Comparison of ENCODE assay signal across 8 mouse cellular contexts in the genomic region with DNA sequence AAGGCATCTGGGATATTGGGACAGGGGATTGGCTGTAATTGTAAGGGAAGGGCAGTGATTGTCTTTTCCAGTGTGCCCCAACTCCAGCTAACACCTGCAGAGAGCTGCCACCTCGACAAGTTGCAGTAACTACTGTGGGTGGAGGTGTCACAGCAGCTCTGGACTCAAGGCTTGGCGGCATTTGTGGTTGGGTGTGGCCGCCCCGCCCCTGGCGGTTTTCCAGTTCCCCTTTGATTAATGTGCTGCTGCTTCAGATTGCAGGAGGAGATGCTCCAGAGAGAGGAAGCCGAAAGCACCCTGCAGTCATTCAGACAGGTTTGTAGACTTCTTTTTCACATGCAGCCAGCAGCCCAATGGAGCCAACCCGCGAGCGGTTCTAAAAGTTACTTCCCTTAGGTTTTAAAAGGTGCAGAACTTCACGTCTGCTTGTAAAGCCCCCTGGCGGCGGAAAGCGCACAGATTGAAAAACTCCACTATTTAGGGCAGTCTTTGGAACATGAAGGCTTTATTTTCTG. TPM values are rescaled to one million over a fixed set of nuclear protein-coding genes. Genes with fewer than 3 reads are reported as not detected.
A peak's percentile ranks its signal among the peaks of the same experiment; 100 is the strongest.
DNase-seq lines count a peak whose midpoint lies in the region; ATAC-seq and TF ChIP-seq lines count a peak whose summit lies in the region.

No protein-coding gene starts in this region.

- DNase-seq in c-Kit-positive CD71-positive TER-119-positive erythroid progenitor cells, embryonic 14.5 days (ENCODE audit: low spot score), result peak; percentile 42
- DNase-seq in forebrain, postnatal 0 days, result peak; percentile 84
- peak; percentile 85 for DNase-seq in heart, postnatal 4 days
- peak; percentile 19 to 82 for DNase-seq in layer of hippocampus, adult 18-20 months (ENCODE audit: low spot score in 2 of 2)
- peak; percentile 80 to 83 for DNase-seq in lung, adult 18-20 months
- DNase-seq in testis, postnatal 10 days (ENCODE audit: low spot score), result peak; percentile 90

- peak; percentile 54 for TF ChIP-seq CTCF in E14TG2a.4 (conservative IDR thresholded peaks at IDR 0.05; ENCODE audit: low read length)
- peak; percentile 78 for TF ChIP-seq CTCF in forebrain, postnatal 0 days (IDR thresholded peaks at IDR 0.05; ENCODE audit: low read depth)

- peak overlapping the region; percentile 96 for H3K4me2 ChIP-seq in forebrain, postnatal 0 days (ENCODE audit: low read depth)
- H3K4me2 ChIP-seq in neural tube, embryonic 13.5 days, result peak overlapping the region; percentile 78

- H3K4me1 ChIP-seq in E14TG2a.4 (replicated peaks; ENCODE audit: low read depth, low read length), result peaks cover 57% of the 10 kb centered on the region
- peaks cover 4% of the 10 kb centered on the region; the same call in 1 of the 2 replicates for H3K4me1 ChIP-seq in forebrain, postnatal 0 days (ENCODE audit: insufficient read depth)
- H3K4me1 ChIP-seq in neural tube, embryonic 13.5 days (replicated peaks), result peaks cover 51% of the 10 kb centered on the region

- H3K36me3 ChIP-seq in E14TG2a.4 (ENCODE audit: insufficient read depth, low read length), result peaks cover 38% of the 10 kb centered on the region
- peaks cover 5% of the 10 kb centered on the region; the same call in 1 of the 2 replicates for H3K36me3 ChIP-seq in forebrain, postnatal 0 days (ENCODE audit: insufficient read depth)
- peaks cover 24% of the 10 kb centered on the region for H3K36me3 ChIP-seq in neural tube, embryonic 13.5 days

- H3K9me3 ChIP-seq in E14TG2a.4 (ENCODE audit: low read length), result no peaks in the 10 kb centered on the region
- H3K9me3 ChIP-seq in forebrain, postnatal 0 days (ENCODE audit: low read length), result no peaks in the 10 kb centered on the region
- no peaks in the 10 kb centered on the region for H3K9me3 ChIP-seq in neural tube, embryonic 13.5 days

- ATAC-seq in forebrain, postnatal 0 days, result no peak
- no peak for ATAC-seq in neural tube, embryonic 13.5 days (ENCODE audit: low read depth)

- no peak overlapping the region for H3K27ac ChIP-seq in forebrain, postnatal 0 days (ENCODE audit: low read depth, low read length)
- H3K27ac ChIP-seq in neural tube, embryonic 13.5 days (replicated peaks), result peak overlapping the region; percentile 96

- H3K4me3 ChIP-seq in E14TG2a.4 (replicated peaks; ENCODE audit: low read length), result peak overlapping the region; percentile 85
- H3K4me3 ChIP-seq in forebrain, postnatal 0 days (ENCODE audit: low read depth, low read length), result peak overlapping the region; percentile 63
- peak overlapping the region; percentile 80 for H3K4me3 ChIP-seq in neural tube, embryonic 13.5 days

- under 1% methylated on average over 13 of the region's 13 CpGs for WGBS in forebrain, postnatal 0 days
- under 1% methylated on average over 13 of the region's 13 CpGs for WGBS in neural tube, embryonic 13.5 days

- H3K9ac ChIP-seq in forebrain, postnatal 0 days, result peak overlapping the region; percentile 14; the same call in 1 of the 2 replicates
- peak overlapping the region; percentile 93 for H3K9ac ChIP-seq in neural tube, embryonic 13.5 days

- H3K27me3 ChIP-seq in E14TG2a.4 (ENCODE audit: insufficient read depth, low read length), result no peaks in the 10 kb centered on the region
- no peaks in the 10 kb centered on the region for H3K27me3 ChIP-seq in forebrain, postnatal 0 days (ENCODE audit: insufficient read depth, low read length)
- H3K27me3 ChIP-seq in neural tube, embryonic 13.5 days, result no peaks in the 10 kb centered on the region

RNA-seq across cellular contexts. Expression of a gene that starts 1.6 kb away (rescaled TPM):
- 441 and 554 TPM in 2 replicates for total RNA-seq in forebrain, postnatal 0 days (2014; rRNA removed)
- 224 and 269 TPM in 2 replicates for polyA plus RNA-seq in forebrain, postnatal 0 days (2015; fragmentation: Nextera tagmentation; extraction: Ambion mirVana)
- 1,000 to 10,000 TPM; 1,329 to 1,381 TPM for total RNA-seq in heart, postnatal 4 days (2021)
- 10 to 100 TPM; 58.9 to 60.6 TPM for total RNA-seq in layer of hippocampus, adult 18-20 months (2021)
- 952 and 963 TPM in 2 replicates for polyA plus RNA-seq in neural tube, embryonic 13.5 days (2015; fragmentation: Nextera tagmentation; extraction: Ambion mirVana)

RNA-seq across cellular contexts. Expression of a gene that starts 30.9 kb away (rescaled TPM):
- 11.3 and 13.0 TPM in 2 replicates for total RNA-seq in forebrain, postnatal 0 days (2014; rRNA removed)
- 7.8 and 8.7 TPM in 2 replicates for polyA plus RNA-seq in forebrain, postnatal 0 days (2015; fragmentation: Nextera tagmentation; extraction: Ambion mirVana)
- 10 to 100 TPM; 11.3 to 14.4 TPM for total RNA-seq in heart, postnatal 4 days (2021)
- 1 to 10 TPM; 4.4 to 4.6 TPM for total RNA-seq in layer of hippocampus, adult 18-20 months (2021)
- polyA plus RNA-seq in neural tube, embryonic 13.5 days (2015; fragmentation: Nextera tagmentation; extraction: Ambion mirVana), result 7.5 and 9.9 TPM in 2 replicates
